Mouse (Mus musculus) cerebellum, adult 9-10 months (tissue): ENCODE measurements around the gene Hist1h2bm.
"Not testable (repeated sequence)": the region's sequence is repeated elsewhere in the genome, so short reads cannot be mapped to it uniquely, and the experiment has no call there.

ENCODE experiments used
- DNase-seq: peaks from one replicate; pipeline ENCODE4 v3.0.0; 2022

The Hist1h2bm gene

DNA sequence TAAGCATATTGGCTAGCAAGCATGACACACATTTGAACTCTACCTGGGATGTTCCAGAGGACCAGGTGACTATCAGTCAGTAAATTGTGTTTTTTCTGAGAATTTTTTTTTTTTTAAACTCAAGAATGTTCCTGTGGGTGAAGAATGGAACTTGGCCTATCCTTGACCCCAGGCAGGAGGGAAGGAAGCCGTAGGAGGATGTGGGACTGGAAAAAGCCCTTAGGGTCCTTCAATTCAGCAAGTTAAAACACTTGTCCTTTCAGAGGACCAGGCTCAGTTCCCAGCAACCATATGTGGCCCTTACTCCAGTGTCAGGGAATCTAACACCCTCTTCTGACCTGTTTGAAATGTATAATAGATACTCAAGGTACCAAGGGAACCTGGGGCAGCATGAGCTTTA is 7.7 kb downstream of the Hist1h2bm start:
- DNase-seq, result no peak

DNA sequence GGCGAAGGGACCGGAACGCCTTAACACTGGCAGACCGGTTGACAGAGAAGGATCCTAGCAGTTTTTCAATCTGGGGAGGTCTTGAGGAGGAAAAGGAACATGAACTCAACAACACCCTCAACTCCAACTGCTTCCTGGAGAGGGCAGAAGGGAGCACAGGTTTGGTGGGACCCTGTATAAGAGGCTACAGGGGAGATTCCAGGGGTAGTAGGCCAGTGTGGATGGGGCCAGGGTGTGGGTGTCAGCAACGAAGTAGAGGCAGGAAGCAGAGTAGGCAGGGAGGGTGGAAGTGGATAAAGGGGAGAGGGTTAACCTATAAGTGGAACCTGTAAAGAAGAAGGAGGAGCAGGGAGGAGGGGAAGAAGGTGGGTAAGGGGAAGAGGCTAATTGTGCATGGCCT is 11.6 kb downstream of the Hist1h2bm start:
- no peak for DNase-seq

- DNase-seq, result peak; percentile 90
Observed at GRCm38 (mm10) chr13:21734010-21734905, 12.4 kb downstream of the Hist1h2bm start.

DNA sequence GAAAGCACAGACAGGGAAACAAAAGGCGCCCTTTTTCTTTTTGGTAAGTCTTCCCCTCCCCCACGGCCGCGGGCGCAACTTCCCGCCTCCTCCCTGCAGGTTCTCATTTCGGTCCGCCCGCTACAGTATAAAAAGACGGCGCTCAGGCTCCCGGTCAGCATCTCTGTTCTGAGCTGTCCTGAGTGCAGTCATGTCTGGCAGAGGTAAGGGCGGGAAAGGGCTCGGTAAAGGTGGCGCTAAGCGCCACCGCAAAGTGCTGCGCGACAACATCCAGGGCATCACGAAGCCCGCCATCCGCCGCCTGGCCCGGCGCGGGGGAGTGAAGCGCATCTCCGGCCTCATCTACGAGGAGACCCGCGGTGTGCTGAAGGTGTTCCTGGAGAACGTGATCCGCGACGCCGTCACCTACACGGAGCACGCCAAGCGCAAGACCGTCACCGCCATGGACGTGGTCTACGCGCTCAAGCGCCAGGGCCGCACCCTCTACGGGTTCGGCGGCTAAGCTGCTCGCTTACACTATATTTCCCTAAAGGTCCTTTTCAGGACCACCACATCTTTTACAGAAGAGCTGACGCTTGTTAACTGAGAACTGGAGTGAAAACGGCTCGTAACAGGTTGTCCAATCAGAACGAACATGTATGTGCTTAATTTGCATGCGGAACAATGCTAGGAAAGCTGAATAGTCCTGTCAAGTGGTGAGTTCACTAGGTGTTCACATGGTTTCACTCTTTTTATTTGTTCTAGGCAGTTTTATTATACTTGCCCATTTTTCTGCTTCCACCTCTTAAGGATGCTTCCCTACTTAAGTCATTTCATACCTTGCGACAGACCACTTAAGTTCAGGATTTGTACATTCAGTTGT is 13.3 kb downstream of the Hist1h2bm start, which contains the start of gene Hist1h4j:
TSS of gene Hist1h4j (plus strand) at position 159 of the 862 bp plus-strand sequence.
- DNase-seq, result peak; percentile 88

- no peak for DNase-seq
Observed at GRCm38 (mm10) chr13:21745006-21745405, 23.2 kb downstream of the Hist1h2bm start.

GRCm38 (mm10) chr13:21749387-21750158 is 27.7 kb downstream of the Hist1h2bm start:
- DNase-seq, result no peak

DNA sequence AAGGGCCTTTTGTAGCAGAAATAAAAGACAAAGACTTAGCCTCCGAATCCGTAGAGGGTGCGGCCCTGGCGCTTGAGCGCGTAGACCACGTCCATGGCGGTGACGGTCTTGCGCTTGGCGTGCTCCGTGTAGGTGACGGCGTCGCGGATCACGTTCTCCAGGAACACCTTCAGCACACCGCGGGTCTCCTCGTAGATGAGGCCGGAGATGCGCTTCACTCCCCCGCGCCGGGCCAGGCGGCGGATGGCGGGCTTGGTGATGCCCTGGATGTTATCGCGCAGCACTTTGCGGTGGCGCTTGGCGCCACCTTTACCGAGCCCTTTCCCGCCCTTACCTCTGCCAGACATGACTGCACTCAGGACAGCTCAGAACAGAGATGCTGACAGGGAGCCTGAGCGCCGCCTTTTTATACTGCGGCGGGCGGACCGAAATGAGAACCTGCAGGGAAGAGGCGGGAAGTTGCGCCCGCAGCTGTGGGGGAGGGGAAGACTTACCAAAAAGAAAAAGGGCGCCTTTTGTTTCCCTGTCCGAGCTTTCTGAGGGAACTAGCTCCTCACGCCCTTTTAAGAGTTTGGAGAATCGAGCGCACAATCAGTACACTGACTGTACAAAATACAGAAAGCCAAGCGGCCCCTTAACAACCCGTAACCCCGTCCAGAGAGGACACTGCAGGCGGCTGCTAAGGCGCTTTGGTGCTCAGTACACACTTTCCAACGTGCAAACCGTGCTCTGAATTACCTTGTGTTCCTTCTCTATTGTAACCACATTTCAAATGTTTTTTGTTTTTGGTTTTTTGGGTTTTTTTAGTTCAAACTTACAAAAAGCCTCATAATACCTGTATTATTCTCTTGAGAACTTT is 28.5 kb downstream of the Hist1h2bm start, which contains the start of gene Hist1h4k:
TSS of gene Hist1h4k (minus strand) at position 347 of the 859 bp plus-strand sequence.
- peak; percentile 96 for DNase-seq

- no peak for DNase-seq
Observed at GRCm38 (mm10) chr13:21751417-21751816, 29.6 kb downstream of the Hist1h2bm start.

- DNase-seq, result no peak
Observed at GRCm38 (mm10) chr13:21751827-21752226, 30.0 kb downstream of the Hist1h2bm start.

DNA sequence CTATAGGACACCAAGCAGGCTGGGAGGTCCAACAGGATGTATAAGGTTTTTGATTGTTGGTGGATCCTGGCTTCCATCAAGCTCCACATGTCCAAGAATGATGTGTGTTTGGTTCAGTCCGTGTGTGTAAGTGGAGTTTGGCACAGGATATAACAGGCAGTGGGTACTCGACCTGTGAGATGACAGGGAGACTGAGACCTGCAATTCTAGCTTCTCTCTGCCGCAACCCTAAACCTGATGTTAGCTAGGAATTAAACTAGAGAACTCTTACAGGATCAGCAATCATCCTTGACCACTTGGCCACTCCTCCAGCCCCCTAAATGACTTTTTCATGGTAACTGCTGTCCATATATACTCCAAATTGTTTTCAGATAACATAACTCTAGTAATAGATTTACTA is 30.5 kb downstream of the Hist1h2bm start:
- DNase-seq, result no peak

DNA sequence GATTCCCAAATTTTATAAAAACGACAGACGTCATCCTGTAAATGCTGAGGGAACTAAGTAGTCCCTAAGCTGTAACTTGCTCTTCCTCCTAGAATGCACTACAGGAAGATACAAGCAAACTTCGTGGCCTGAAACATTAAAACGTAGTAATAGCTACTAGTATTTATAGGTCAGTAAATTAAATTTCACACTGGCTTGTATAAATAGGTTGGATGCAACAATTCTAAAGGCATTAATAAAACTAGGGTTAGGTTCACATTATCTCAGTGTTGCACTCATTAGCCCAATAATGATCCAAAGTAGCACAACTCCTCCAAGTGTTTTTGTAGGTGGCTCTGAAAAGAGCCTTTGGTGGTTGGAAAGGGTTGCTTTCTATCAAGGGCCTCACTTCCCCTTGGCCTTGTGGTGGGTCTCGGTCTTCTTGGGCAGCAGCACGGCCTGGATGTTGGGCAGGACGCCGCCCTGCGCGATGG is 31.2 kb downstream of the Hist1h2bm start:
- no peak for DNase-seq

- peak; percentile 94 for DNase-seq
Observed at GRCm38 (mm10) chr13:21753524-21754285, 31.9 kb downstream of the Hist1h2bm start, which contains the start of the genes Hist1h2ak and Hist1h2bn. Hist1h2ak (minus strand) TSS chr13:21753827. Hist1h2bn (plus strand) TSS chr13:21754123.

- DNase-seq, result not testable (repeated sequence)
Observed at GRCm38 (mm10) chr13:21754294-21755001, 32.6 kb downstream of the Hist1h2bm start.

DNA sequence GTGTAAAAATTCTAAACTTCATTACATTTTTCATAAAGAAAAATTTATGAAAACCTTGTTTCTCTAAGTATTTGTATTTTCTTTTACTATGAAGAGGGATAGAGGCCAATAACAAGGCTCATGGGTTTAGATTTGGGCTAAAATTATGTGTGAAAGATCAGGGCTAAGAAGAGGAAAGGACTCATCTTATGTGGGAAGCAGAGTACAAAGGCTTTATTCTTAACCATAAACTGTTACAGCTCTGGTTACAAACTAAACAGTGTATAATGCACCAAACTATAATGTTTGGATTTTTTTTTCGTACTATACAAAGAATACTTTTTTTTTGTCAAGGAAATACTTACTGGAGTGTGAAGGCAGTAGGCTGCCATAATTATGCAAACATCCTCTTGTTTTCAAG is 33.9 kb downstream of the Hist1h2bm start:
- no peak for DNase-seq
